Mouse (Mus musculus) inflammation-experienced regulatory T-cells, adult 6 months (primary cell): Measurements from ENCODE around the gene Chd5. TPM values are rescaled to one million over a fixed set of nuclear protein-coding genes. Genes with fewer than 3 reads are reported as not detected.

ENCODE experiments used
- ATAC-seq: one replicate; pipeline ENCODE4 v1.8.0; 2017
- polyA plus RNA-seq, 3 experiments: library from polyadenylated mRNA; unstranded; fragments of 100-300 nt; shearing (Covaris generic); gene quantifications; one replicate each; pipeline ENCODE4 v1.2.1; 2017

Gene Chd5
- polyA plus RNA-seq: under 1 TPM in 2 of 3 experiments, not detected in 1; 0.05 to 0.11 TPM

- ATAC-seq: no peak
These were observed at the start of gene Chd5 for GRCm38 (mm10) chr4:152338419-152339292. Gene Chd5 (plus strand): TSS chr4:152338651.

GRCm38 (mm10) chr4:152290385-152290784, 48.1 kb upstream of the Chd5 start:
- ATAC-seq: no peak

- no peak for ATAC-seq
These were observed 47.5 kb upstream of the Chd5 start for GRCm38 (mm10) chr4:152290991-152291390.

GRCm38 (mm10) chr4:152291562-152291961, 46.9 kb upstream of the Chd5 start, which contains the start of gene Hes3:
Gene Hes3 (minus strand): TSS chr4:152291662.
- no peak for ATAC-seq

- ATAC-seq: no peak
These were observed 46.2 kb upstream of the Chd5 start for GRCm38 (mm10) chr4:152292102-152292765.

GRCm38 (mm10) chr4:152294188-152294929, 44.1 kb upstream of the Chd5 start:
- ATAC-seq: no peak

GRCm38 (mm10) chr4:152295916-152296315, 42.5 kb upstream of the Chd5 start:
- ATAC-seq: peak; percentile 17

- ATAC-seq: peak; percentile 1
These were observed 42.1 kb upstream of the Chd5 start for GRCm38 (mm10) chr4:152296371-152296770.

GRCm38 (mm10) chr4:152296874-152297861, 41.3 kb upstream of the Chd5 start, which contains the start of gene Icmt:
Gene Icmt (plus strand): TSS chr4:152297227.
- peak; percentile 89 for ATAC-seq

GRCm38 (mm10) chr4:152298836-152299235, 39.6 kb upstream of the Chd5 start:
- ATAC-seq: no peak

GRCm38 (mm10) chr4:152300375-152300774, 38.1 kb upstream of the Chd5 start:
- ATAC-seq: no peak

- ATAC-seq: no peak
These were observed 36.4 kb upstream of the Chd5 start for GRCm38 (mm10) chr4:152302012-152302411.

GRCm38 (mm10) chr4:152303172-152303571, 35.3 kb upstream of the Chd5 start:
- no peak for ATAC-seq

GRCm38 (mm10) chr4:152304685-152305084, 33.8 kb upstream of the Chd5 start:
- ATAC-seq: no peak

- ATAC-seq: no peak
These were observed 32.5 kb upstream of the Chd5 start for GRCm38 (mm10) chr4:152305991-152306390.

- no peak for ATAC-seq
These were observed 30.9 kb upstream of the Chd5 start for GRCm38 (mm10) chr4:152307542-152307941.

GRCm38 (mm10) chr4:152312186-152312585, 26.3 kb upstream of the Chd5 start:
- ATAC-seq: no peak

GRCm38 (mm10) chr4:152313211-152313632, 25.2 kb upstream of the Chd5 start:
- ATAC-seq: peak; percentile 40

- no peak for ATAC-seq
These were observed 24.5 kb upstream of the Chd5 start for GRCm38 (mm10) chr4:152313934-152314333.

- no peak for ATAC-seq
These were observed 22.8 kb upstream of the Chd5 start for GRCm38 (mm10) chr4:152315498-152316213.

- ATAC-seq: no peak
These were observed 20.8 kb upstream of the Chd5 start for GRCm38 (mm10) chr4:152317631-152318033.
